Mouse (Mus musculus) testis, adult 2 months (tissue): Measurements from ENCODE around the gene Lbp.
A peak's percentile ranks its signal among the peaks of the same experiment; 100 is the strongest.

Experiments
- CTCF ChIP-seq: fragments of 200-500 bp; IDR thresholded peaks from 2 replicates; pipeline ENCODE4 v1.5.1; 2012; ENCODE audit warnings: low read depth, mild to moderate bottlenecking, inconsistent platforms, low read length, moderate library complexity; ENCODE audit not compliant: control insufficient read depth, insufficient read depth, insufficient replicate concordance
- POLR2A ChIP-seq: fragments of 200-500 bp; IDR thresholded peaks from 2 replicates; pipeline ENCODE4 v1.6.1; 2012; ENCODE audit warnings: low read depth, mild to moderate bottlenecking, inconsistent platforms, low read length, moderate library complexity; ENCODE audit not compliant: control insufficient read depth

GRCm38 (mm10) chr2:158375443-158376122 is 69.3 kb downstream of the Lbp start, which contains the start of gene Snhg11:
- TF ChIP-seq POLR2A (no peak), CTCF (peak; percentile 77; the same call in 1 of the 2 replicates)
